Mouse (Mus musculus) spleen, adult 2 months (tissue): ENCODE measurements around the gene Bmpr1b.

Experiments used
- CTCF ChIP-seq: fragments of 200-500 bp; IDR thresholded peaks from 2 replicates; pipeline ENCODE4 v1.5.1; 2011; ENCODE audit warnings: mild to moderate bottlenecking, inconsistent platforms; ENCODE audit not compliant: insufficient read depth, insufficient read length, insufficient replicate concordance; ENCODE audit errors: extremely low read depth
- POLR2A ChIP-seq: fragments of 200-500 bp; IDR thresholded peaks from 2 replicates; pipeline ENCODE4 v1.6.1; 2011; ENCODE audit warnings: low read depth, low read length, inconsistent platforms

DNA sequence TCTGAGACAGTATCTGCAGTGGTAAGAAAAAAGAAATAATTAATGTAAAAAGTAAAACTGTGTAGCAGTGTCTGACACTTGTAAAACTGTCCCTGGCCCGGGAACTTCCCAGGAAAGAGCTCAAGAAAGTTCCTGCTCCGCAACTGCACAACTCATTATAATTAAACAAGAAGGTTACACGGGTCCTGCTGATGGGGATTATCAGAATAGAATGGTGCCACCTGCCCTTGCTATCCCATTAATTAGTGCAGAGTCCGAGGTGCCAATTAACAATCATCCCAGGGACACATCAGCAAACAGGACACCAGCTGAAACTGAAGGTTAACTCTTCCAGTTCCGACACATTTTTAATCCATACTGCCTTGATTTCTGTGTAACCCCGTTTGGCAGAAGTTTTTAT, 216.3 kb downstream of the Bmpr1b start:
- TF ChIP-seq CTCF (no peak), POLR2A (no peak)
